Mouse (Mus musculus) CD8-positive naive resting alpha-beta T cell, adult 57 days (primary cell): ENCODE measurements around the gene Krtap3-1. TPM values are rescaled to one million over a fixed set of nuclear protein-coding genes. Genes with fewer than 3 reads are reported as not detected.

Source experiments
- total RNA-seq: library from RNA; stranded (reverse); gene quantifications from one replicate; pipeline ENCODE4 v1.2.4, GENCODE M21; 2023

The Krtap3-1 gene
- not detected for total RNA-seq

DNA sequence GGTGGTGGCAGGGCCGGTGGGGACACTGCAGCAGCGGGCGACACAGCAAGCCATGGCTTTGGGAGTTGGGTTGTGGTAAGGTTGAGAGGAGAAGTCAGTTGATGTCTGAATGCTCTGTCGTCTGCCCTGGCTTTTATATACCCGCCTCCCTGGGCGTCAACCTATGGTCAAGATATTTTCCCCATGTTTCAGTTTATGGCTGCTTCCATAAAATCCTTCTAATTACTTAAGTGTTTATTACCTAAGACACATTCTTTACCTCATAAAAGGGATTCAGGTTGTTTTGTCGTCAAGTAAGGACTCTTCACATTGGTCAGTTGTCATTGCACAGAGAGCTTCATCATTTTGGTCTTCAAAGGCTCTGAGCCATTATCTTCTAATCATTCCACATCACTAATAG is at the start of gene Krtap3-1:
Krtap3-1 (minus strand) TSS at position 101 of the 400 bp plus-strand sequence.

GRCm38 (mm10) chr11:99614796-99615363 is 48.5 kb upstream of the Krtap3-1 start, which contains the start of gene Krtap2-4:
TSS of gene Krtap2-4 (minus strand) at chr11:99614846.

DNA sequence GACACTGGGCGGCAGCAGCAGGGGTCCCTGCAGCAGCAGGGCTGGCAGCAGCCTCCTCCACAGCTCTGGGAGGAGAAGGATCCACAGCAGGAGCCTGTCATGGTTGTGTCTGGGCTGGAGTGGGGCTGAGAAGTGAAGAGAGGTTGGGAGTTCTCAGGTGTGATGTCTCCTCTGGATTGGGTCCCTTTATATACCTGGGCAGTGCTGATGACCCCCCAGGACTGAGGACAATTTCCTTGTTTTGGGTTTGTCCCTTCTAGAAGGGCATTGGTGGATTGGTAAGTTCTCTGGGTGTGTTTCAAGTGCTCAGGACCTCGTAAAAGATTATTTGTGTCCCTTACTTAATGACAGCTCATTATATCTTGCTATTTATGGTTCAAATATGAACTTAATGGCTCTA is 43.7 kb upstream of the Krtap3-1 start, which contains the start of gene Gm11937:
Gm11937 (minus strand) TSS at position 101 of the 400 bp plus-strand sequence.

DNA sequence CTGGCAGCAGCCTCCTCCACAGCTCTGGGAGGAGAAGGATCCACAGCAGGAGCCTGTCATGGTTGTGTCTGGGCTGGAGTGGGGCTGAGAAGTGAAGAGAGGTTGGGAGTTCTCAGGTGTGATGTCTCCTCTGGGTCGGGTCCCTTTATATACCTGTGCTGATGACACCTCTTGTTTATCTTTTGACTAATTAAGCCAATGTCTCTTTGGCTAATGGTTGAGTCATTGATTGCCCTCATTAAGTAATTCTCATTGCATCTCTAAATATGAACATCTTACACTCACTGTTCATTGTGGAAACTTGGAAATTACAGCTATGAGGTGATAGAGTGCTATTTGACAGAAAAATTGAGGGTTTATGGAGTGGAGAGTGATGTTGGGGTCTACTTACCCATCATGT is 36.8 kb upstream of the Krtap3-1 start, which contains the start of gene Gm11938:
Gm11938 (minus strand) TSS at position 101 of the 400 bp plus-strand sequence.

DNA sequence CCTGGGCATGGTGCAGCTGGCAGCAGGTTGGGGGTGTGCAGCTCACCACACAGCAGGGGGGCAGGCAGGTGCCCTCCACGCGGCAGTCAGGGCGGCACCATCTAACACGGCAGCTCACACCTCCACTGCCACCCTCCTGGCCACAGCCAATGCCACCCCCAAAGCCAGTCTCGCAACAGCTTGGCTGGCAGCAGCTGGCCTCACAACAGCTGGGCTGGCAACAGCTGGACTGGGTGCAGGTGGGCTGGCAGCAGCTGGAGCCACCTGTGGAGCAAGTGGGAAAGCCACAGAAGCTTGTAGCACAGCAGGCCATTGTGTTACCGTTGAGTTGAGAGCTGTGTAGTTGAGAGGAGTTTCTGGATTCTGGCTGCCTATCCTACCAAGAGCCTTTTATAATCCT is 31.3 kb upstream of the Krtap3-1 start, which contains the start of gene Krtap9-3:
Krtap9-3 (minus strand) TSS at position 364 of the 400 bp plus-strand sequence.

GRCm38 (mm10) chr11:99590981-99591380 is 24.6 kb upstream of the Krtap3-1 start, which contains the start of gene Krtap1-3:
TSS of gene Krtap1-3 (minus strand) at chr11:99591339.

GRCm38 (mm10) chr11:99583245-99583704 is 16.8 kb upstream of the Krtap3-1 start, which contains the start of gene Krtap1-4:
TSS of gene Krtap1-4 (minus strand) at chr11:99583654.

GRCm38 (mm10) chr11:99580636-99581035 is 14.2 kb upstream of the Krtap3-1 start, which contains the start of gene Krtap1-5:
TSS of gene Krtap1-5 (minus strand) at chr11:99581016.

DNA sequence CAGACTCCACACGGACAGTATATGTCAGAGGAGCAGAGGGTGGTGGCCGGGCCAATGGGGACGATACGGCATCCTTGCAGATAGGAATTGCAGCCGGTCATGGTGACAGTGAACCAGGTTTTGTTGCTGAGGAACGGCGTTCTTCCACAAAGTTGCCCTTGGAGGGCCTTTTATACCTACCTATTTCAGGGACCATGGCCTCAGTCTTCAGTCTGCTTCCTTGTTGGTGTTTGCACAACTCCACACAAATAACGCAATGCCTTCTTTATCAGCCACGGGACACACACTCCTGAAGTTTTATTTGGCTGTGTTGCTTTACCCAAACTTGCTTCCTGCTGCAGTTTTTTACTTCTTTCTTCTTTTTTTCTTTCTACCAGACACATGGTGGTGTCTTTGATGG is 7.1 kb downstream of the Krtap3-1 start, which contains the start of gene Gm11939:
Gm11939 (minus strand) TSS at position 101 of the 400 bp plus-strand sequence.

GRCm38 (mm10) chr11:99556753-99557152 is 9.7 kb downstream of the Krtap3-1 start, which contains the start of gene Krtap3-2:
TSS of gene Krtap3-2 (minus strand) at chr11:99556853.

DNA sequence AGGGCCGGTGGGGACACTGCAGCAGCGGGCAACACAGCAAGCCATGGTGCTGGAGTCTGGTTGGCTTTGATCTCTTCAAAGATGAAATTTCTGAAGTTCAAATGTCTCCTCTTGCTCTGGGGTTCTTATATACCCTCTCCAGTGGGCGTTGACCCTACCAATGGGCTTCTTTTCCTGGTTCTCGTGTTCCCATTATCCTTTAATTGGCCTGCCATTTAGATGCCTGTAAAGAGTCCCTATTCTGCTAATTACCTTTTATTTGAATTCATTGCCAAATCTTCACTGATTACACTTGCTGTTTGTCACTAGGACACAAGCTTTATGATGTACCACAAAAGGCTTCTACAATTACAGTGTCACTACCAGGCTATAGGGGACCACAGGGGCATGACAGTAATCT is 15.7 kb downstream of the Krtap3-1 start, which contains the start of gene Krtap3-3:
Krtap3-3 (minus strand) TSS at position 101 of the 400 bp plus-strand sequence.

DNA sequence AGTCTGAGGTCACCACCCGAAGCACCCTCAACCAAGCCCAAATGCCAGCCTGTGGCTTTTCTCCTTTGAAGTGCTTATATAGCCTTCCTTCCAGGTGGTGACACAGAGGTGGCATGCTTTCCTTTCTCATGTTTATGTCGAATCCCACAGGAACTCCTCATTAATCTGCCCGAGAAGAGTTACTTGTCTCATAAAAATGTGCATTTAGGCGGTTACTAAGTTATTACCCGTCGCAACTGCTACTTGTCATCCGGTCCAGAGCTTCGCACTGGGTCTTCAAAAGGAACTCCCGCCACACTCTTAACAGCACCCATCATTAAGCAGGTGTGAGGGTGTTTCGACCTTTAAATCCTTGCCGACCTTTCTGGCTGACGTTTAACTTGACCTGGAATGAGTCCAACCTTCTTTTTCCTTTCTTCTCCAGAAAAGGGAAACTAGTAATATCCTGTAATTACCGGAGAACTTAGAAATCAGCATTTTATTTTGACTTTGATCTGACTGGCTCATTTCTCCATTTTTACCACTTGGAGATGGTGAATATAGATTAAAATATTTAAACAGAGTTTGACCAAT is 45.1 kb downstream of the Krtap3-1 start, which contains the start of gene Krt39:
Krt39 (minus strand) TSS at position 51 of the 573 bp plus-strand sequence.

Other genes starting within 250 kb of the Krtap3-1 start
- gene Krt25, start 243.7 kb downstream of the Krtap3-1 start, total RNA-seq: not detected
- gene Krt26, start 228.7 kb downstream of the Krtap3-1 start, total RNA-seq: not detected
- not detected for gene Krt27, start 215.5 kb downstream of the Krtap3-1 start, total RNA-seq
- not detected for gene Krt28, start 191.7 kb downstream of the Krtap3-1 start, total RNA-seq
- 1.4 TPM for gene Krt10, start 177.3 kb downstream of the Krtap3-1 start, total RNA-seq
- gene Krt12, start 144.4 kb downstream of the Krtap3-1 start, total RNA-seq: not detected
- gene Krt20, start 128.5 kb downstream of the Krtap3-1 start, total RNA-seq: not detected
- not detected for gene Krt23, start 73.5 kb downstream of the Krtap3-1 start, total RNA-seq
- gene Krt39, start 45.3 kb downstream of the Krtap3-1 start, total RNA-seq: not detected
- gene Krt40, start 23.5 kb downstream of the Krtap3-1 start, total RNA-seq: not detected
- gene Krtap3-3, start 15.8 kb downstream of the Krtap3-1 start, total RNA-seq: not detected
- gene Krtap3-2, start 9.8 kb downstream of the Krtap3-1 start, total RNA-seq: not detected
- not detected for gene Gm11939, start 7.2 kb downstream of the Krtap3-1 start, total RNA-seq
- gene Krtap1-5, start 14.4 kb upstream of the Krtap3-1 start, total RNA-seq: not detected
- not detected for gene Krtap1-4, start 17.0 kb upstream of the Krtap3-1 start, total RNA-seq
- gene Krtap1-3, start 24.7 kb upstream of the Krtap3-1 start, total RNA-seq: not detected
- not detected for gene Krtap9-3, start 31.5 kb upstream of the Krtap3-1 start, total RNA-seq
- gene Gm11938, start 36.7 kb upstream of the Krtap3-1 start, total RNA-seq: not detected
- gene Gm11937, start 43.6 kb upstream of the Krtap3-1 start, total RNA-seq: not detected
- gene Krtap2-4, start 48.2 kb upstream of the Krtap3-1 start, total RNA-seq: not detected
- not detected for gene Gm11562, start 53.8 kb upstream of the Krtap3-1 start, total RNA-seq
- gene Krtap4-1, start 61.6 kb upstream of the Krtap3-1 start, total RNA-seq: not detected
- gene Krtap4-2, start 68.5 kb upstream of the Krtap3-1 start, total RNA-seq: not detected
- gene Krtap4-7, start 77.5 kb upstream of the Krtap3-1 start, total RNA-seq: not detected
- not detected for gene Gm11555, start 83.6 kb upstream of the Krtap3-1 start, total RNA-seq
- gene Gm11563, start 92.3 kb upstream of the Krtap3-1 start, total RNA-seq: not detected
- not detected for gene Krtap4-6, start 99.3 kb upstream of the Krtap3-1 start, total RNA-seq
- gene Gm14190, start 124.1 kb upstream of the Krtap3-1 start, total RNA-seq: not detected
- not detected for gene Gm14180, start 167.7 kb upstream of the Krtap3-1 start, total RNA-seq
- gene Gm11595, start 206.3 kb upstream of the Krtap3-1 start, total RNA-seq: not detected
- gene Krtap4-8, start 214.1 kb upstream of the Krtap3-1 start, total RNA-seq: not detected
- not detected for gene Krtap4-9, start 218.6 kb upstream of the Krtap3-1 start, total RNA-seq
- gene Gm11596, start 226.8 kb upstream of the Krtap3-1 start, total RNA-seq: not detected
- not detected for gene Gm11569, start 232.3 kb upstream of the Krtap3-1 start, total RNA-seq
- not detected for gene Gm11554, start 237.8 kb upstream of the Krtap3-1 start, total RNA-seq
- gene Krtap4-13, start 243.3 kb upstream of the Krtap3-1 start, total RNA-seq: not detected
- not detected for gene Gm11564, start 249.0 kb upstream of the Krtap3-1 start, total RNA-seq